Comparison of ENCODE assay signal across 9 mouse cellular contexts in genomic region chr10:81433541-81434289, GRCm38 (mm10). TPM values are rescaled to one million over a fixed set of nuclear protein-coding genes. Genes with fewer than 3 reads are reported as not detected.
DNase-seq lines count a peak whose midpoint lies in the region; ATAC-seq and TF ChIP-seq lines count a peak whose summit lies in the region.
"Had no signal": no experiment of that assay in that cellular context is flagged by ENCODE, and none has a peak within 500 bp of the region (broad histone marks: within the 10 kb centered on the region; RNA-seq: fewer than 3 reads in every experiment).

No protein-coding gene starts in this region.

- in situ Hi-C loops in CH12.LX (cut with MboI; ENCODE audit: low pct_ligation_motif_present, low pct_unique_long_range_greater_than_20kb, low sequenced_read_pairs), result no loop called here

- no peak for TF ChIP-seq CTCF in forebrain, postnatal 0 days (IDR thresholded peaks at IDR 0.05; ENCODE audit: low read depth)
- no peak for TF ChIP-seq CTCF in CH12.LX (conservative IDR thresholded peaks at IDR 0.05 in 1 of 2, IDR thresholded peaks at IDR 0.05 in 1 of 2; ENCODE audit: low read depth in 2 of 2, low read length in 2 of 2)

- H3K79me2 ChIP-seq in CH12.LX (replicated peaks; ENCODE audit: control insufficient read depth, extremely low read depth, insufficient read depth, poor library complexity, severe bottlenecking), result no peaks in the 10 kb centered on the region

- no peak for ATAC-seq in forebrain, embryonic 11.5 days (replicated peaks; ENCODE audit: low FRiP score)
- ATAC-seq in forebrain, postnatal 0 days, result no peak
- ATAC-seq in embryonic facial prominence, embryonic 15.5 days (ENCODE audit: insufficient number of reproducible peaks, low FRiP score, low TSS enrichment, low read depth), result no peak
- ATAC-seq in hindbrain, embryonic 14.5 days (ENCODE audit: low FRiP score), result no peak
- ATAC-seq in liver, embryonic 13.5 days (ENCODE audit: low read depth), result no peak

- peaks cover 4% of the 10 kb centered on the region; the same call in 1 of the 2 replicates for H3K27me3 ChIP-seq in forebrain, embryonic 11.5 days (ENCODE audit: control insufficient read depth, insufficient read depth, low read length)
- no peaks in the 10 kb centered on the region for H3K27me3 ChIP-seq in forebrain, postnatal 0 days (ENCODE audit: insufficient read depth, low read length)
- peaks cover 15% of the 10 kb centered on the region for H3K27me3 ChIP-seq in CH12.LX (replicated peaks)
- no peaks in the 10 kb centered on the region for H3K27me3 ChIP-seq in embryonic facial prominence, embryonic 15.5 days
- 0 out of 2 replicates have a peak, but pooled peaks cover 3% of the 10 kb centered on the region for H3K27me3 ChIP-seq in hindbrain, embryonic 14.5 days (ENCODE audit: control insufficient read depth, insufficient read depth, low read length)
- H3K27me3 ChIP-seq in liver, embryonic 13.5 days, result peaks cover 42% of the 10 kb centered on the region

- peak overlapping the region; percentile 45; the same call in 1 of the 2 replicates for H3K4me2 ChIP-seq in forebrain, embryonic 11.5 days (ENCODE audit: low read depth, low read length, severe bottlenecking)
- no peak overlapping the region for H3K4me2 ChIP-seq in forebrain, postnatal 0 days (ENCODE audit: low read depth)
- H3K4me2 ChIP-seq in CH12.LX (ENCODE audit: insufficient read depth, low read depth, poor library complexity, severe bottlenecking), result no peak overlapping the region
- H3K4me2 ChIP-seq in embryonic facial prominence, embryonic 15.5 days (replicated peaks), result no peak overlapping the region
- H3K4me2 ChIP-seq in hindbrain, embryonic 14.5 days (replicated peaks), result peak overlapping the region; percentile 44
- peak overlapping the region; percentile 50 for H3K4me2 ChIP-seq in liver, embryonic 13.5 days

- H3K4me3 ChIP-seq in forebrain, embryonic 11.5 days (ENCODE audit: low read depth, low read length), result no peak overlapping the region
- no peak overlapping the region for H3K4me3 ChIP-seq in forebrain, postnatal 0 days (ENCODE audit: low read depth, low read length)
- no peak overlapping the region for H3K4me3 ChIP-seq in CH12.LX (replicated peaks in 1 of 3; ENCODE audit: low read depth in 2 of 3, low read length in 2 of 3, poor library complexity in 1 of 3)
- peak overlapping the region; percentile 30; the same call in 1 of the 2 replicates for H3K4me3 ChIP-seq in embryonic facial prominence, embryonic 15.5 days (replicated peaks)
- H3K4me3 ChIP-seq in hindbrain, embryonic 14.5 days (replicated peaks; ENCODE audit: low read length), result no peak overlapping the region
- H3K4me3 ChIP-seq in liver, embryonic 13.5 days (replicated peaks), result no peak overlapping the region

- no peaks in the 10 kb centered on the region for H3K9me3 ChIP-seq in forebrain, embryonic 11.5 days (ENCODE audit: control insufficient read depth, low read length)
- no peaks in the 10 kb centered on the region for H3K9me3 ChIP-seq in forebrain, postnatal 0 days (ENCODE audit: low read length)
- H3K9me3 ChIP-seq in CH12.LX (replicated peaks; ENCODE audit: low read length), result no peaks in the 10 kb centered on the region
- H3K9me3 ChIP-seq in embryonic facial prominence, embryonic 15.5 days (replicated peaks), result no peaks in the 10 kb centered on the region
- H3K9me3 ChIP-seq in hindbrain, embryonic 14.5 days (ENCODE audit: control insufficient read depth, low read length), result no peaks in the 10 kb centered on the region
- no peaks in the 10 kb centered on the region for H3K9me3 ChIP-seq in liver, embryonic 13.5 days (replicated peaks)
- H3K9me3 ChIP-seq: G1E had no signal

- no peak for TF ChIP-seq EP300 in CH12.LX (IDR thresholded peaks at IDR 0.05; ENCODE audit: low read length)

- TF ChIP-seq POLR2A in CH12.LX (IDR thresholded peaks at IDR 0.05; ENCODE audit: low read depth, low read length), result no peak

- no peaks in the 10 kb centered on the region for H3K36me3 ChIP-seq in forebrain, embryonic 11.5 days (ENCODE audit: control insufficient read depth, insufficient read depth, low read length)
- H3K36me3 ChIP-seq in forebrain, postnatal 0 days (ENCODE audit: insufficient read depth), result no peaks in the 10 kb centered on the region
- H3K36me3 ChIP-seq in CH12.LX (replicated peaks in 1 of 2; ENCODE audit: control insufficient read depth in 1 of 2, insufficient read depth in 1 of 2, low read length in 1 of 2), result no peaks in the 10 kb centered on the region
- no peaks in the 10 kb centered on the region for H3K36me3 ChIP-seq in embryonic facial prominence, embryonic 15.5 days
- H3K36me3 ChIP-seq in hindbrain, embryonic 14.5 days (replicated peaks; ENCODE audit: control insufficient read depth, insufficient read depth), result no peaks in the 10 kb centered on the region
- H3K36me3 ChIP-seq in liver, embryonic 13.5 days, result no peaks in the 10 kb centered on the region
- H3K36me3 ChIP-seq: G1E had no signal

- H3K27ac ChIP-seq in forebrain, embryonic 11.5 days (ENCODE audit: low read depth, low read length), result no peak overlapping the region
- H3K27ac ChIP-seq in forebrain, postnatal 0 days (ENCODE audit: low read depth, low read length), result no peak overlapping the region
- no peak overlapping the region for H3K27ac ChIP-seq in CH12.LX (ENCODE audit: insufficient read depth, low read depth)
- H3K27ac ChIP-seq in embryonic facial prominence, embryonic 15.5 days (replicated peaks), result no peak overlapping the region
- H3K27ac ChIP-seq in hindbrain, embryonic 14.5 days, result no peak overlapping the region
- H3K27ac ChIP-seq in liver, embryonic 13.5 days, result no peak overlapping the region; the same call in 1 of the 2 replicates

- peaks cover 8% of the 10 kb centered on the region for H3K4me1 ChIP-seq in forebrain, embryonic 11.5 days (replicated peaks; ENCODE audit: control insufficient read depth, insufficient read depth, low read length)
- peaks cover 12% of the 10 kb centered on the region; the same call in 1 of the 2 replicates for H3K4me1 ChIP-seq in forebrain, postnatal 0 days (ENCODE audit: insufficient read depth)
- H3K4me1 ChIP-seq in CH12.LX (ENCODE audit: control insufficient read depth in 1 of 2, insufficient read depth in 2 of 2), result peaks cover 27 to 51% of the 10 kb centered on the region in 2 experiments
- peaks cover 54% of the 10 kb centered on the region for H3K4me1 ChIP-seq in embryonic facial prominence, embryonic 15.5 days
- H3K4me1 ChIP-seq in hindbrain, embryonic 14.5 days (replicated peaks; ENCODE audit: control insufficient read depth, insufficient read depth, low read length), result peaks cover 27% of the 10 kb centered on the region
- H3K4me1 ChIP-seq in liver, embryonic 13.5 days (replicated peaks), result peaks cover 53% of the 10 kb centered on the region

- peak; percentile 61 for DNase-seq in forebrain, embryonic 11.5 days (ENCODE audit: low spot score)
- no peak for DNase-seq in forebrain, postnatal 0 days
- DNase-seq in CH12.LX (ENCODE audit: extremely low read depth), result no peak
- DNase-seq in hindbrain, embryonic 14.5 days (ENCODE audit: low spot score), result no peak
- DNase-seq in liver, embryonic 13.5 days, result no peak
- peak; percentile 82 for DNase-seq in naive thymus-derived CD4-positive, alpha-beta T cell, adult 2 months (ENCODE audit: low read depth)
- DNase-seq in thymus, postnatal 10 days (ENCODE audit: low spot score in 2 of 2), result peak; percentile 44 to 46

- WGBS in forebrain, embryonic 11.5 days, result 78% methylated on average over 26 of the region's 26 CpGs
- 66% methylated on average over 26 of the region's 26 CpGs for WGBS in forebrain, postnatal 0 days
- 74% methylated on average over 26 of the region's 26 CpGs for WGBS in embryonic facial prominence, embryonic 15.5 days
- 74% methylated on average over 26 of the region's 26 CpGs for WGBS in hindbrain, embryonic 14.5 days
- WGBS in liver, embryonic 13.5 days (ENCODE audit: insufficient replicate concordance), result 73% methylated on average over 26 of the region's 26 CpGs

- dilution Hi-C loops in CH12.LX (cut with MboI; ENCODE audit: extremely low pct_ligation_motif_present, extremely low pct_unique_long_range_greater_than_20kb, low sequenced_read_pairs), result no loop called here

- no peak overlapping the region for H3K9ac ChIP-seq in forebrain, embryonic 11.5 days (ENCODE audit: low read length)
- H3K9ac ChIP-seq in forebrain, postnatal 0 days, result no peak overlapping the region
- H3K9ac ChIP-seq in CH12.LX (ENCODE audit: insufficient read depth, low read depth), result no peak overlapping the region
- H3K9ac ChIP-seq in embryonic facial prominence, embryonic 15.5 days, result no peak overlapping the region
- H3K9ac ChIP-seq in hindbrain, embryonic 14.5 days, result no peak overlapping the region
- H3K9ac ChIP-seq in liver, embryonic 13.5 days, result no peak overlapping the region

- TF ChIP-seq RAD21 in CH12.LX (IDR thresholded peaks at IDR 0.05; ENCODE audit: low read depth, low read length), result no peak

RNA-seq across cellular contexts. Expression of gene Nfic, which starts 21.7 kb away (rescaled TPM):
- 10.5 and 10.8 TPM in 2 replicates for polyA plus RNA-seq in forebrain, embryonic 11.5 days (2014; fragmentation: Nextera tagmentation; extraction: Ambion mirVana)
- 9.0 and 14.5 TPM in 2 replicates for total RNA-seq in forebrain, postnatal 0 days (2014; rRNA removed)
- polyA plus RNA-seq in forebrain, postnatal 0 days (2015; fragmentation: Nextera tagmentation; extraction: Ambion mirVana), result 14.8 and 23.1 TPM in 2 replicates
- total RNA-seq in CH12.LX (2012; rRNA removed) (4.4 and 4.7 TPM in 2 replicates), CH12.LX (2014; rRNA removed) (0.07 and 0.34 TPM in 2 replicates)
- polyA plus RNA-seq in CH12.LX (2012; ENCODE audit: insufficient read length, low read depth), result 3.8 and 4.0 TPM in 2 replicates
- 138 and 139 TPM in 2 replicates for polyA plus RNA-seq in embryonic facial prominence, embryonic 15.5 days (2015; fragmentation: Nextera tagmentation; extraction: Ambion mirVana)
- polyA plus RNA-seq in hindbrain, embryonic 14.5 days (2014; fragmentation: Nextera tagmentation; extraction: Ambion mirVana), result 17.3 and 25.8 TPM in 2 replicates
- polyA plus RNA-seq in liver, embryonic 13.5 days (2015; fragmentation: Nextera tagmentation; extraction: Ambion mirVana), result 9.8 and 9.9 TPM in 2 replicates

RNA-seq across cellular contexts. Expression of gene Smim24, which starts 40.9 kb away (rescaled TPM):
- 2.8 and 3.3 TPM in 2 replicates for polyA plus RNA-seq in forebrain, embryonic 11.5 days (2014; fragmentation: Nextera tagmentation; extraction: Ambion mirVana)
- 0.77 and 1.3 TPM in 2 replicates for total RNA-seq in forebrain, postnatal 0 days (2014; rRNA removed)
- polyA plus RNA-seq in forebrain, postnatal 0 days (2015; fragmentation: Nextera tagmentation; extraction: Ambion mirVana), result 1.7 TPM in 2 replicates
- total RNA-seq in CH12.LX (2012; rRNA removed) (0.13 and 0.34 TPM in 2 replicates), CH12.LX (2014; rRNA removed) (not detected in 2 replicates)
- 0.64 TPM in 1 of 2 replicates, not detected in the other for polyA plus RNA-seq in CH12.LX (2012; ENCODE audit: insufficient read length, low read depth)
- polyA plus RNA-seq in embryonic facial prominence, embryonic 15.5 days (2015; fragmentation: Nextera tagmentation; extraction: Ambion mirVana), result 5.0 and 8.3 TPM in 2 replicates
- 0.84 and 1.3 TPM in 2 replicates for polyA plus RNA-seq in hindbrain, embryonic 14.5 days (2014; fragmentation: Nextera tagmentation; extraction: Ambion mirVana)
- 1.8 TPM in 2 replicates for polyA plus RNA-seq in liver, embryonic 13.5 days (2015; fragmentation: Nextera tagmentation; extraction: Ambion mirVana)

RNA-seq across cellular contexts. Expression of gene Gm48552, which starts 44.9 kb away (rescaled TPM):
- polyA plus RNA-seq in forebrain, embryonic 11.5 days (2014; fragmentation: Nextera tagmentation; extraction: Ambion mirVana), result 1.1 and 3.0 TPM in 2 replicates
- total RNA-seq in forebrain, postnatal 0 days (2014; rRNA removed), result 5.8 and 16.6 TPM in 2 replicates
- polyA plus RNA-seq in forebrain, postnatal 0 days (2015; fragmentation: Nextera tagmentation; extraction: Ambion mirVana), result 1.9 and 3.7 TPM in 2 replicates
- total RNA-seq in CH12.LX (2012; rRNA removed) (0.29 and 1.1 TPM in 2 replicates), CH12.LX (2014; rRNA removed) (0.65 and 0.98 TPM in 2 replicates)
- 0.46 and 1.2 TPM in 2 replicates for polyA plus RNA-seq in CH12.LX (2012; ENCODE audit: insufficient read length, low read depth)
- 1.6 and 2.9 TPM in 2 replicates for polyA plus RNA-seq in embryonic facial prominence, embryonic 15.5 days (2015; fragmentation: Nextera tagmentation; extraction: Ambion mirVana)
- 1.9 and 2.2 TPM in 2 replicates for polyA plus RNA-seq in hindbrain, embryonic 14.5 days (2014; fragmentation: Nextera tagmentation; extraction: Ambion mirVana)
- 0.93 TPM in 1 of 2 replicates, not detected in the other for polyA plus RNA-seq in liver, embryonic 13.5 days (2015; fragmentation: Nextera tagmentation; extraction: Ambion mirVana)

RNA-seq across cellular contexts. Expression of gene Celf5, which starts 48.8 kb away (rescaled TPM):
- 9.7 and 19.6 TPM in 2 replicates for polyA plus RNA-seq in forebrain, embryonic 11.5 days (2014; fragmentation: Nextera tagmentation; extraction: Ambion mirVana)
- total RNA-seq in forebrain, postnatal 0 days (2014; rRNA removed), result 122 and 166 TPM in 2 replicates
- 59.9 and 71.3 TPM in 2 replicates for polyA plus RNA-seq in forebrain, postnatal 0 days (2015; fragmentation: Nextera tagmentation; extraction: Ambion mirVana)
- total RNA-seq in CH12.LX (2012; rRNA removed) (0.08 and 0.17 TPM in 2 replicates), CH12.LX (2014; rRNA removed) (not detected in 2 replicates)
- 0.07 and 0.12 TPM in 2 replicates for polyA plus RNA-seq in CH12.LX (2012; ENCODE audit: insufficient read length, low read depth)
- polyA plus RNA-seq in embryonic facial prominence, embryonic 15.5 days (2015; fragmentation: Nextera tagmentation; extraction: Ambion mirVana), result 1.4 and 1.6 TPM in 2 replicates
- 46.6 and 55.9 TPM in 2 replicates for polyA plus RNA-seq in hindbrain, embryonic 14.5 days (2014; fragmentation: Nextera tagmentation; extraction: Ambion mirVana)
- polyA plus RNA-seq in liver, embryonic 13.5 days (2015; fragmentation: Nextera tagmentation; extraction: Ambion mirVana), result 0.13 and 0.15 TPM in 2 replicates

RNA-seq across cellular contexts. Expression of gene Gm48551, which starts 49.4 kb away (rescaled TPM):
- polyA plus RNA-seq in forebrain, embryonic 11.5 days (2014; fragmentation: Nextera tagmentation; extraction: Ambion mirVana), result 3.0 and 3.5 TPM in 2 replicates
- 2.5 and 3.3 TPM in 2 replicates for total RNA-seq in forebrain, postnatal 0 days (2014; rRNA removed)
- 5.0 and 7.3 TPM in 2 replicates for polyA plus RNA-seq in forebrain, postnatal 0 days (2015; fragmentation: Nextera tagmentation; extraction: Ambion mirVana)
- 1.2 and 1.5 TPM in 2 replicates for total RNA-seq in CH12.LX (2012; rRNA removed)
- total RNA-seq in CH12.LX (2014; rRNA removed), result 0.96 and 1.0 TPM in 2 replicates
- 3.2 and 3.4 TPM in 2 replicates for polyA plus RNA-seq in CH12.LX (2012; ENCODE audit: insufficient read length, low read depth)
- 3.1 and 3.2 TPM in 2 replicates for polyA plus RNA-seq in embryonic facial prominence, embryonic 15.5 days (2015; fragmentation: Nextera tagmentation; extraction: Ambion mirVana)
- 5.5 and 5.7 TPM in 2 replicates for polyA plus RNA-seq in hindbrain, embryonic 14.5 days (2014; fragmentation: Nextera tagmentation; extraction: Ambion mirVana)
- polyA plus RNA-seq in liver, embryonic 13.5 days (2015; fragmentation: Nextera tagmentation; extraction: Ambion mirVana), result 0.86 and 0.89 TPM in 2 replicates

Comparison
In these comparisons a context has a peak if more than half of its experiments do, and no peak if none do; other contexts are left out.
1. DNase-seq: peak in forebrain, embryonic 11.5 days (single experiment), naive thymus-derived CD4-positive, alpha-beta T cell, adult 2 months (single experiment) and thymus, postnatal 10 days (2 of 2); none in forebrain, postnatal 0 days (single experiment), CH12.LX (single experiment), hindbrain, embryonic 14.5 days (single experiment) and liver, embryonic 13.5 days (single experiment).
2. H3K4me2 ChIP-seq: peak in forebrain, embryonic 11.5 days (single experiment), hindbrain, embryonic 14.5 days (single experiment) and liver, embryonic 13.5 days (single experiment); none in forebrain, postnatal 0 days (single experiment), CH12.LX (single experiment) and embryonic facial prominence, embryonic 15.5 days (single experiment).